25 mouse cellular contexts compared by ENCODE assay signal in genomic region chr4:106597055-106597454, GRCm38 (mm10). TPM values are rescaled to one million over a fixed set of nuclear protein-coding genes. Genes with fewer than 3 reads are reported as not detected.
DNase-seq lines count a peak whose midpoint lies in the region; TF ChIP-seq lines count a peak whose summit lies in the region.
"Had no signal": no experiment of that assay in that cellular context is flagged by ENCODE, and none has a peak within 500 bp of the region (broad histone marks: within the 10 kb centered on the region; RNA-seq: fewer than 3 reads in every experiment).

No protein-coding gene starts in this region.

- H3K4me3 ChIP-seq in gastrocnemius, adult 2 months: no peak overlapping the region
- H3K4me3 ChIP-seq: embryonic facial prominence, embryonic 12.5 days; embryonic facial prominence, embryonic 15.5 days; intestine, embryonic 15.5 days had no signal

- no peak for TF ChIP-seq CTCF in gastrocnemius, adult 2 months (IDR thresholded peaks at IDR 0.05)

- intact Hi-C loops in gastrocnemius, adult 2 months (cut with DNase I): no loop called here

- 0 out of 2 replicates have a peak overlapping the region, but pooled peaks have one; percentile 2 for H3K27ac ChIP-seq in gastrocnemius, adult 2 months
- H3K27ac ChIP-seq: embryonic facial prominence, embryonic 12.5 days; embryonic facial prominence, embryonic 15.5 days; hindbrain, embryonic 14.5 days; intestine, embryonic 15.5 days had no signal

- no peak for DNase-seq in gastrocnemius, adult 2 months
- DNase-seq in gastrocnemius, adult 18-20 months (ENCODE audit: low spot score): no peak
- peak; percentile 63 for DNase-seq in layer of hippocampus, adult 9-11 months
- no peak for DNase-seq in layer of hippocampus, adult 11-12 months (ENCODE audit: low spot score)
- DNase-seq in brain, adult 2 months (ENCODE audit: low read depth, low spot score): peak; percentile 41
- no peak for DNase-seq in ovary, postnatal 36 days (ENCODE audit: low spot score)
- DNase-seq: adrenal gland, postnatal 10 days; adrenal gland, postnatal 36 days; cerebellum, adult 11 months; cerebellum, adult 2 months; cerebellum, adult 9-11 months; cerebellum, postnatal 25 days; gastrocnemius, postnatal 14 days; heart, adult 11 months; kidney, adult 11 months had no signal

RNA-seq across cellular contexts. Expression of gene Lexm, which starts 20.0 kb away (rescaled TPM):
- total RNA-seq in gastrocnemius, adult 2 months (2021): not detected
- not detected for total RNA-seq in gastrocnemius, adult 18-20 months (2021)
- total RNA-seq: adrenal gland, adult 18-20 months; adrenal gland, postnatal 10 days; adrenal gland, postnatal 36 days; common myeloid progenitor, adult 5-6 weeks; gastrocnemius, postnatal 14 days; gastrocnemius, postnatal 4 days; heart, adult 8-10 months; heart, postnatal 25 days; hematopoietic stem cell, adult 5-6 weeks had no signal

RNA-seq across cellular contexts. Expression of gene Ttc22, which starts 25.2 kb away (rescaled TPM):
- total RNA-seq in gastrocnemius, adult 2 months (2021): not detected
- total RNA-seq in gastrocnemius, adult 18-20 months (2021): under 1 TPM in 1 of 2 experiments, not detected in 1; 0.09 TPM
- total RNA-seq: adrenal gland, postnatal 36 days; common myeloid progenitor, adult 5-6 weeks; hematopoietic stem cell, adult 5-6 weeks had no signal

RNA-seq across cellular contexts. Expression of gene Dhcr24, which starts 36.2 kb away (rescaled TPM):
- 1 to 10 TPM; 1.5 to 4.7 TPM for total RNA-seq in gastrocnemius, adult 2 months (2021)
- 1 to 10 TPM; 3.3 to 3.4 TPM for total RNA-seq in gastrocnemius, adult 18-20 months (2021)

RNA-seq across cellular contexts. Expression of gene Pars2, which starts 53.8 kb away (rescaled TPM):
- 1 to 10 TPM; 2.5 to 3.8 TPM for total RNA-seq in gastrocnemius, adult 2 months (2021)
- 1 to 10 TPM; 2.4 to 3.4 TPM for total RNA-seq in gastrocnemius, adult 18-20 months (2021)

Comparison
In these comparisons a context has a peak if more than half of its experiments do, and no peak if none do; other contexts are left out.
1. DNase-seq: peak in layer of hippocampus, adult 9-11 months (single experiment) and brain, adult 2 months (single experiment); none in gastrocnemius, adult 2 months (single experiment), gastrocnemius, adult 18-20 months (single experiment), layer of hippocampus, adult 11-12 months (single experiment) and ovary, postnatal 36 days (single experiment).